Mouse (Mus musculus) G1E (cell line): ENCODE measurements around the gene Prm1.

Experiments used
- CTCF ChIP-seq: IDR thresholded peaks from 2 replicates; pipeline ENCODE4 v1.5.1; 2012; ENCODE audit warnings: low read depth, low read length, inconsistent platforms, mixed read lengths
- GATA2 ChIP-seq: IDR thresholded peaks from 2 replicates; pipeline ENCODE4 v1.6.1; 2012; ENCODE audit warnings: low read depth, low read length, inconsistent platforms, borderline replicate concordance
- TAL1 ChIP-seq: conservative IDR thresholded peaks from 2 replicates; pipeline ENCODE4 v1.6.1; 2012; ENCODE audit warnings: low read depth, low read length, inconsistent platforms, mixed read lengths

DNA sequence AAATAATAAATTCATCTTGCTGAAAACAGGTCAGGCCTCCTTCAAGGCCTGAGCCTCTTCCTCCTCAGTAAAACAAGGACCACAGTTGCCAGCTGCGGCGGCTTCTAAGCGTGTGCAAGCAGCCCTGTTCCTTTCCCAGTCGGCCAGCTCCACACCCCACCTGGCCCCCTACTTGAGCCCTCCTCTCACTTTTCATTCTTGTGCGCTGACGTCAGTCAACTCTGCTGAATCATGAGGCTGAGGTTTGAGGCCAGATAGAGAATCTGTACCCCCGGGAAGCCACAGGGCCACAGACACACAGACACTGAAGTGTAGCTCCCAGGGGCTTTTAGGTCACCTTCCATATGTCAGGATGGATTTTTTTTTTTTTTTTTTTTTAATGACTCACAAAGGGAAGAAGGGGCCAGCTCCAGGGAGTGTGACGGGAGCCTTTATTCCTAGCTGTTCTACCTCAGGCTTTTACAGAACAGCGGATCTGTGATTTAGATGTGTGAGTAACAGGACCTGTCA lies 23.7 kb downstream of the Prm1 start:
- no peak for TF ChIP-seq TAL1
- no peak for TF ChIP-seq CTCF
- TF ChIP-seq GATA2, result no peak
